Mouse (Mus musculus) olfactory bulb, adult 2 months (tissue): ENCODE measurements around the gene Slc9a8.

Source experiments
- CTCF ChIP-seq: fragments of 200-500 bp; IDR thresholded peaks from 2 replicates; pipeline ENCODE4 v1.5.1; 2012; ENCODE audit warnings: low read depth, mild to moderate bottlenecking, low read length, moderate library complexity; ENCODE audit not compliant: insufficient read depth
- POLR2A ChIP-seq: fragments of 200-500 bp; IDR thresholded peaks from 2 replicates; pipeline ENCODE4 v1.6.1; 2012; ENCODE audit warnings: mild to moderate bottlenecking, low read depth, low read length, moderate library complexity; ENCODE audit not compliant: insufficient read depth

- TF ChIP-seq CTCF (no peak), POLR2A (no peak)
Observed at GRCm38 (mm10) chr2:167507719-167508385, 86.3 kb downstream of the Slc9a8 start.
